Mouse (Mus musculus): ENCODE data around the gene Mllt10.
"Not testable (repeated sequence)": the region's sequence is repeated elsewhere in the genome, so short reads cannot be mapped to it uniquely, and the experiment has no call there.

Mllt10 gene

DNA sequence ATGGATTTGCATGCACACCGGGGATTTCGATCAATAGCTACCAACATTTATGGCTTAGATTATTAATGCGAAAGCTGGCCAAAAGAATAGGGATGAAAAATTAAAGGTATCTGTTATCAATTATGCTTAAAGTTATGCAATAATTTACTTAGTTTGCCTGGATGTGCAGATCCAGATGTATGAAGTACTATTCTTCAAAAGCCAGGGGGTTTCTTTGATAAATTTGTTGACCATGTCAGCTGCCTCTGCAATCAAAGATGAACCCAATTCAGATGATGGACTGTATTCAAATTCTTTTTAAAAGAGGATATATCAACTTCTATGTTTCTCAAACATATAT, 3.2 kb upstream of the Mllt10 start:
- no peak for DNase-seq (ENCODE audit: low spot score)

DNA sequence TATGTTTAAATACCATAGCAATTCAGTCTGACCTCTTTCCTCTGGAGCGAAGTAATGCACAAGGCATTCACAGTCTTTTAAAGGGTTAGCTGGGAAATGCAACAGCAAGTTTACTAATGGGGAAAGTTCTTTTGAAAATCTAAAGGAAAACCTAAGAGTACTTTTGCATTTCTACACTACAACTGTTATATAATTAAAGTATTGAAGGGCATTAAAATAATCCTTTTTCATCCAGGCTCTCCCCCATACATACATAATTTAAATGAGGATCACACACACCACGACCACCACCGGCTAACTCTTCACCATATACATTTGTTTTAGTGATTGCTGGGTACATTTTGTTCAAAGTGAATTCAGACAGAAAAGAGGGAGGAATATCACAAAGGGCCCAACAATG, 2.5 kb upstream of the Mllt10 start:
- DNase-seq (ENCODE audit: low spot score) = no peak

DNA sequence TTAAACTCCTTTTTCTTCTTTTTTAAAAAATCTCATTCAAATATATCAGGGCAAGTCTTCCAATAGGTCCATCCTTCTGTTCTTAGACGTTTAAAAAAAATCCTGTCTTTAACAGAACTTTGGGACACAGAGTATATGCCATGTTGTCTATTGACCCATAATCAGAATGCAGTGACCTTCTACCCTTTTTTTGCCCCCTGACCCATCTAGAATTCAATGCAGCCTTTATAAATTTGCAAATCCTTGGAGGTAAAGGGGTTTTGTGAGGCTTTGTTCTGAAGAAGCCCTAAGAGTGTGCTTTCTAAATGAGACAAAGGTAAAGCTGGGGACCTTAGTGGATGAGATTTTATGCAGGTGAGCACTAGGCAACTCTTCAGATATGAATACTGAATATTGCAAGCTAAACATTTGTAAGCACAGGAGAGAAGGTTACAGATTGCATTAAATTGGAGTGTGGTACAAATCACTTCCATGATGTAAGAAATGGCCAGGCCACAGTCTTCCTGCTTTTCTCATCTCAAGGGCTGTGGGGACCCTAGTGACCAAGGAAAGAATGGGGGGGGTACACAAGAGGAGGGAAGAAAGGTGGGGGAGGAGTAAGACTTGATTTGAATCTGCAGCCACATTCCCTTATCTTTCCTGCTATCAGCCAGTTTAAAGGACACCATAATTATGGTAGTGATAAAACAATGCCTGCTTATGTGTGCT, 1.6 kb upstream of the Mllt10 start:
- peak; percentile 70 for DNase-seq (ENCODE audit: low spot score)

DNA sequence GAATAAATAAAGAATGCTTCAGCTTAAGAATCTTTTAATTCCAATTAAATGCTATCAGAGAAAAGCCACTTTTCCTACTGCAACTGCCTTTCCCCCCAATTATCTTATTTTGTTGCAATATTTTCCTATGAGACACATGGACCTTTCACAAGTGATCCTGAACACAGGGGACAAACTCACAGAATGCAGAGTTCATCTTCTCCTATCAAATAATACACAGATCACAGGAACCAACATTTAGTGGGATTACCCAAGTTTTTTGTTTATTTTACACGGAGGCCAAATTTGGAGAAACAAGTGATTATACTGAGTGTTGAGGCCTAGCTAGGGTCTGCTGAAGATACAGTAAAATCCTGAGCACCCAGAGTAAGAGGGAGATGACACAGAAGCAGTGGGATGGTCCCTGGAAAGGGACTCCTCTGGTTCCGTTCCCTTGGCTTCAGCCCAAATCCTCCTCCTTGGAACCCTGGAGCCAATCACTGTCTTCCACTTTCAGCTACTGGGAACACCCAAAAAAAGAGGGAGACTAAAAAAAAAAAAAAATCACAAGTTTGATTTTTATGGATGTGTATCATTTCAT, 996 bp upstream of the Mllt10 start:
- no peak for DNase-seq (ENCODE audit: low spot score)

DNA sequence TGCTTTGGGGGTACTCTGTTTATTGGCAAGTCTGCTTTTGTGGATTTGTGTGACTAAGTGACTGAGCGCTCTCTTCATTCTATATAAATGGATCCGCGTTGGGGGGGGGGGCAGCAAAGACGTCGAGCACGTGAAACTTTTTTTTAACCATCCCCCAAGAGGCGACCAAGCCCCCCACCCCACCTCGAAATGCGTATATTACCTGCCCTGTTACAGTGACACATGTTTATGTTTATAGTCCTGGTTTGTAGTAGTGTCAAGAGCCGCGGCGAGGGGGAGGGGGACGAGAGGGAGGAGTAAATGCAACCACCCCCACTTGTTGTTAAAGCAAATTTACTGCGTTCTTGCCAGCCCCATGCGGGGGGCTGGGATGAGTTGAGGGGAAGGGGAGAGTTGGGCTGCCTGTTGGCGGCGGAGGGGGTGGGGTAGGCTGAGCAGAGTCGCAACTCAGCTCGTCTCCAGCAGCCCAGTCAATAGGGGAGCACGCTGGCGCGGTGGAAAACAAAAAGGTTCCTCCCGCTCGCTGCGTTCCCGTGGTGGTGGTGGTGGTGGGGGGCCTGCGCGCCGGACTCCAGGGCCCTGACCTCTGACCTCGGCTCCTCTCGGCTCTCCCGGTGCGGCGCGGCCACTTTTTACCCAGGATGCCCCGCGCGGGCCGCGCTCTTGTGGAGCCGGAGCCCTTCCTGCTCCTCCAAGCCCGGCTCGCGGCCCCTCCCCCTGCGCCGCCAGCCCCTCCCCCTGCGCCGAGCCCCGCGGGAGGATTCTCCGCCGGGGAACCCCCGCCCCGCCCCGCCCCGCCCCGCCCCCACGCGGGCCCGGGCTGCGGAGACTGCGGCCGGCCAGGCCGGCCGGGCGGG, 1.1 kb downstream of the Mllt10 start:
- peak; percentile 95 for DNase-seq (ENCODE audit: low spot score)

DNA sequence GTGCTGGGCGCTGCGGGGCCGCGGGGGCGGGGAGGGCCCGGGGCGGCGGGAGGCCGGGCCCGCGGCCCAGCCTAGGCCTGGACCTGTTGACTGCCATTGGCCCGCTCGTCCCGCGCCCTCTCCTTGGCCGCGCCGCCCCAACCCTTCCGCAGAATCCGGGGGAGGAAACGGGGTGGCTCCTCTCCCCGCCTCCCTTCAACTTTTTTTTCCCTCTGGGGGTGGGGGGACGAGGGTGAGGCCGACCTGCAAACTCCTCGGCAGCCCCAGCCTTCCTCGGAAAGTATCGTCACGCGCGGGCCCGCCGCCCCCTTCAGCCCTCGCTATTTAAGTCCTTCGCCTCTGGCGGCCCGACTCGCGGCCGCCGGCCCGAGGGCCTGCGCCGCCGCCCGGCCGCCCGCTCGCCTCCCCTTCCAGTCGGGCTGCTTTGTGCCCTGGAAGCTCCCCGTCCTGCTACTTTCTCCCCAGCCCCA, 1.8 kb downstream of the Mllt10 start:
- DNase-seq (ENCODE audit: low spot score) = peak; percentile 94

DNA sequence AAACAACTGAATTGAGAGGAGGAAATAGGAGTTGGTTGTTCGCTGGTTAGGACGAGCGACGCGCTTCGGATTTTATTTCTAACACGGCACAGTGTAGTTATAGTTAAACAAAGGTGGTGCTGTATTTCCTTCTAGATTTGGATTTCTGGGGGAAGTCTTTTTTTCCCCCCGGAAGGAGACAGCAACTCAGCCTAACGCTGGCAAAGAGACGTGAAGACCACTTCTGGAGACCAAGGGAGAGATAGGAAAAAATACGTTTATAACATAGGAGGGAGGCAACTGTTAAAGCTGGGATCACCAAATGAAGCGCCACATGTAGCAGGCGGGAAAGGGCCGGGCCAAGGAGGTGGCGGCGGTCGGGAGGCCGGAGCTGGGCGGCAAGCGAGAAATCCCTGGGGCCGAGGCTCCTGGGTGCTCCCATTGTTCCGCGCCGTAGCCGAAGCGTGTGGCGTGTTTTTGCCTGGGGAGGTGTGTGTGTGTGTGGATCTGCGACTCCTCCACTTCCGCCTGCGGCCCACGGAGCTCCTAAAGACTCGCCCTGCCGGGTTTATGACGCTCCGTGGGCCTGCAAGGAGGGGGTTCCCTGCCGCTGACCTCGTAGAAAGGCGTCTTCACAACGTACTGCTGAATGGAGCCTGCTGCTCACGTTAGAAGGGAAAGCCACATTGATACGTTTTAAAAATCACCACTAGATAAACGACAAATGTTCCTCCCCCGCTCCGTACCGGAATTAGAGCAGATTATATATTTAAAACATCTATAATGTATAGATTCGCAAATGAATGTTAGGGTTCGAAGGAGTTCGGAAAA, 2.5 kb downstream of the Mllt10 start:
- no peak for DNase-seq (ENCODE audit: low spot score)

DNA sequence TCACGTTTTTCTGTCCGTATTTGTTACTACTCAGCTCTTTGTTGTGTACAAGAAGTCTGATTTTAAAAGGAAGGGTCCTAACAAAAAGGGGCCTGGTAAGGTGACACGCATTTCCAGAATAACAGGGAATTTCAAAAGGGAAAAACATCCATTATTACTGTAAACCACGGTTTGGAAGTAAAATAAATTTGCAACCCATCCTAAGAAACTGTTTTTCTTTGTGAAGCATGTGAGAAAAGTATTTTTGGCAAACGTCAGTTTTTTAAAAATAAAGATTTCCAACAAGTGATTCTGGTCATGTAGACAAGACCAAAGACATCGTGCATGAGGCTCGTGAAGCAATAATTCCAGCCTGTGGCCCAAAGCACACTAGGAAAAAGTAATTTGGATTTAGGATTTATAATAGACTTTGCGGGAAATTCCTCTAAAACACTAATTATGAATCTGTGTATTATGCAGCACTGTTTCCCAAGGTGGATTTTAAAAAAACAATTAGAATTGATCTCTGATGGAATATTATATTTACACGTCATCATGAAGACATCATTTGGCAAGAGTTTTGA, 3.2 kb downstream of the Mllt10 start:
- no peak for DNase-seq (ENCODE audit: low spot score)

DNA sequence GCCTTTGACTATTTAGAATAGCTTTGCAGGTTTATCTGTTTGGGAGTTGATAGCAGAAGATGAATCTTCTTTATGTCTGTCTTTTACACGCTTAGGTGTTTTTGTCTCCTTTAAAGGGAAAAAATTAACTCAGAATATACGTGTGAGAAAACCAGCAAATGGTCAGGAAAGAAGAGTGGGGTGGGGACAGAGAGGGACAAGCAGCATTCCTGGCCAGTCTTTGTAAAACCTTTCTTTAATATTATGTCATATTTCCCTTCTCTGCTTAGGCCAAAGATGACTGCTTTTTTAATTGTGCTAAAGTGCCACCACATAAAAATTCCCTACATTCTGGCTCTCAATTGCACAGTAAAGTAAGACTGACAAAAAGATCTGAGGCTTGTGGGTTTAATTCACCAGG, 4.0 kb downstream of the Mllt10 start:
- no peak for DNase-seq (ENCODE audit: low spot score)

DNA sequence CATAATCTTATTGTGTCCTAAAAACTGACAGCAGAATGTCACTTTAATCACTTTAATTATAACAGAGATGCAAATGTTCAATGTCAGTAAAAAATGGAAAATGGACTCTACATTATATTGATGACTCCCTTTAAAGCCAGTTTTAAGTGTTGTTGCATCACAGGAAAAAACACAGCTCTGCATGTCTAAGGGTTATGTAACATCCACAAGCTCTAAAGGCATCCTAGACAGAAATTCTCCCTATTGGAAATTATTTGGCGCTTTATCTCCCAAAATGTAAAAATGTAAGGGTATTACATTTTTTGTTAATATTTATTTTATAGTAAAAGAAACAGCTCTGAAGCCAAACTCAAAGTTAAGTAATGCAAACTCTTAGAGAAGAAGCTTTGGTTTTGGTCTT, 4.9 kb downstream of the Mllt10 start:
- DNase-seq (ENCODE audit: low spot score) = no peak

DNA sequence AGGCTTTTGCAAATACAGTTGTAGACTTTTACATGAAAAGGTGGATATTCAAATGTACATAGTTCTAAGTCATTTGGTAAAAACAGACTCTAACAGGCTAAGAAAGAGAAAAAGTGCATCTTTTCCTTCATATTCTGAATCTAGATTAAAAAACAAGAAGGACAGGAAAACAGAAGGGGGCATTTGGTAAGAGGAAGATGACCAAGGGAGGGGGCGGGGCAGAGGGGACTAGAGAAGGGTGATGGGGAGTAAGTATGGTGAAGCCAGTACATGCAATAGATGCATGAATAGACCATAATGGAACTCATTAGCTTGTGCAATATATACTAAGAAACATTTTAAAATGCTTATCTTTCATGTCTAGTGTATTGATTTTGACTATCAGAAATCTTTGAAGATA, 5.4 kb downstream of the Mllt10 start:
- no peak for DNase-seq (ENCODE audit: low spot score)

DNA sequence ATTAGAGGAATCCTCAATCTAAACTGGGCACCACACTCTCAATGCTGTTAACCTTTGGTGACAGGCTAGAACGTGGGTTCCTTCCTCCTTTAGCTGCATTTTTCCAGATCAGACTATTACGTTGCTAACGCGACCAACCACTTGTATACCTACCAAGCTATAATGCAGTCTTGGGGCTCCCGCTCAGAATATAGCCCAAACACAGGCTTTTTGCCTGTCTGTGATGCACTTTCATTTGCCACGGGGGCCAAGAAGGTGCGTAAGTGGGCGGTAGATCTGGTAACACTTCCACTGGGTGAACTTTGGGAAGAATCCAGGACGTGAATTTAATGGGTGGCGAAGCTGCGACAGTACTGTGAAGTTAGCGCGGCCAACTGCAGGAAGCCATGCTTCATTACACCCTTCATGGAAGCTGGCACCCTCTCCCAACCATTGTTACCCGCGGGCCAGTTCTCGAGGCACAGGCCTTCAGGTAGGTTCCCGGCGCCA, 8.8 kb downstream of the Mllt10 start:
- DNase-seq (ENCODE audit: low spot score) = peak; percentile 75

DNA sequence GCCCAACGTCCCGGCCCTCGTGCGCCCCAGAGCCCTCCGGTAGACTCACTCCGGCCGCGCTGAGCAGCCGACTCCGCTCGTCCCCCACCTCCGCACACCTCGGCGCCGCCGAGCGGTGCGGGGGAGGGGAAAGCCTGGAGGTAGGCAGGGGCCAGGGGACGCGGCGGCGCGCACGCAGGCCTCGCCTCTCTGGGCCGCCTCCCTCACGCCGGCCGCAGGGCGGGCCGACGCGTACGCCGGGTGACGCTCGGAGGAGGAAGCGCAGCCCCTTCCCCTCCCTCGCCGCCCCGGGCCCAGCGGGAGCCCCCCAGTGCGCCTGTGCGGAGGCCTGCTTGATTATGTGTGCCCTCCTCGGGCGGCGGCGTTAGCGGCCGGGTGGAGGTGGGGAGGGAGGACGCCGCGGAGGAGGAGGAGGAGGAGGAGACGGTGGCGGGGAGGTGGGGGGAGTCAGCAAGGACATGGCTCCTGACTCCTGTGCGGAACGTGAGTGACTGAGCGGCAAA, 9.4 kb downstream of the Mllt10 start:
- peak; percentile 94 for DNase-seq (ENCODE audit: low spot score)

DNA sequence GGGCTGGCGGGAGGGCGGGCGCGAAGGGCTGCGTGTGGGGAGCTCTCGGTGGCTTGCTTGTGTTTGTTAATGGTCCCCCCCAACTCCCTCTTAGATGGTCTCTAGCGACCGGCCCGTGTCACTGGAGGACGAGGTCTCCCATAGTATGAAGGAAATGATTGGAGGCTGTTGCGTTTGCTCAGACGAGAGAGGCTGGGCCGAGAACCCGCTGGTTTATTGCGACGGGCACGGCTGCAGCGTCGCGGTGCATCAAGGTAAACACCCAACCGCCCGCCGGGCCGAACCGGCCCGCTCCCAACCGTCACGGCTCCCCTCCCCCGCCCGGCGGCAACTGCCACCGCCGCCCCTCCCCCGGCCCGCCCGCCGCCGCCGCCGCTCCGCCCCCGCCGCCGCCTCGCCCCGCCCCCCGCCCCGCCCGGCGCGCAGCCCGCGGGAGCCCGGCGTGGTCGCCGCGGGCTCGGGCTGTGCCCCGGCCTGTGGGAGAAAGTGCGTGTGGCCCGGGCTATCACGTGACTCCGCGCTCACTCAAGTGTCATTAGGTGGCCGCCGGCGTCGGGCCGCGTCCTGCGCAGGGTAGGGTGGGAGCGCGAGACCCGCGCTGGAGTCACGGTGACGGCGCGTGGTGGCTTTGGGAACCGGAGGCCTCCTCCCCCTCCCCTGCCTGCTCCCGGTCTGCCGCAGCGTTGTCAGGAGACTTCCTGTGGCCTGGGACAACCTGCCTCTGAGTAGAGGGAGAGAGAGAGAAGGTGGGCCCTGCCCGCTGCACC, 10.1 kb downstream of the Mllt10 start:
- peak; percentile 85 for DNase-seq (ENCODE audit: low spot score)

DNA sequence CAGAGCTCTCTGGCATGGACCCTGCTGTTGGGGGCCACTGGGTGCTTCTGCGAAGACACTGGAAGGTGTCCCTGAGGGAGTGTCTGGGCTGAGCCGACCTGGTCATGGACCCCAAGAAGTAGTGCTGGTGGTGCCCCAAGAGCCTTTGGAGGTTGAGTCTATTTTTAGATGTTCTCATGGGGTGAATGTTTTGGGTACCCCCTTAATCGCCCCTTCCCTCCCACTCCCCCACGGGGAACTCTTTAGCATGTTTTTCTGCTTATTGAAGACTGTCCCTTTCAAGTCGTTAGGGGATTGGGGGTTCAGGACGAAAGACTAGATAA, 10.6 kb downstream of the Mllt10 start:
- DNase-seq (ENCODE audit: low spot score) = no peak

DNA sequence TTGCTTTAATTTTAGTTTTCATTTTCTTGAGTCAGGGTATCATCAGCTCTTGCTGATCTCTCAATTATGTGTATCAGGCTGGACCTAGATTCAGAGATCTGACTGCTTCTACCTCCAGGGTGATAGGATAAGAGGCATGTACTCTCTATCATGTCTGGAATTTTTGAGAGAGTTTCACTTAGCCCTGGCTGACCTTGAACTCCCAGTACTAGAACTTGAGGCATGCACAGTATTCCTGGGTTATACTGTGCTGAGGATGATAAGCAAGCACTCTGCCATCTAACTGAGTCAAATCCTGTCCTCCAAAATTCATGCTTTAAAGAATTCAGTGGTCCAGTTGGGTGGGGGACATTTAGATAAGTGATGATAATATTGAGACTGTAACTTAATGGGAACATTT, 11.4 kb downstream of the Mllt10 start:
- no peak for DNase-seq (ENCODE audit: low spot score)

DNA sequence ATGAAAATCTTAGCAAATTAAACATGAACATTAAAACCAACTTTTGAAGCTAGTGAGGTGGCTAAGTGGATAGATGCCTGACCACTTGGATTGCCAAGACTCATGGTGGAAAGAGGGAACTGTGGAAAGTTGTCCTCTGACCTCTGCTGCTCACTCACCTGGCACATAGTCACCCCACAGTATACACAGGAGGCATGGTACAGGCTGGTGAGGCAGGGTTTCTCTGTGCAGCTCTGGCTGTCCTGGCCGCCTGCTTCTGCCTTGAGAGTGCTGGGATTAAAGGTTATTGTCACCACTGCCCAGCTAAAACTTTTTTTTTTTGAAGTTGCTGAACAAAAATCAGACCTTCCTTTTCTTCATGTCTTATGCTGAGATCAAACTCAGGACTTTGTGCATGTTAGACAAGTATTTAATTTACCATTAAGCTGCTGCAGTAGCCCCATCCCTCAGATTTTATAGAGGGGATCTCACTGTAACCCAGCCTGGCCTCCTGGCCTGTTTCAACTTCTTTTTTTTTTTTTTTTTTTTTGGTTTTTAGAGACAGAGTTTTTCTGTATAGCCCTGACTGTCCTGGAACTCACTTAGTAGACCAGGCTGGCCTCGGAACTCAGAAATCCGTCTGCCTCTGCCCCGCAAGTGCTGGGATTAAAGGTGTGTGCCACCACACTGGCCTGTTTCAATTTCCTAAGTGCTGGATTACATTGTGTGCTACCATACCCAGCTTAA, 13.2 kb downstream of the Mllt10 start:
- DNase-seq (ENCODE audit: low spot score) = no peak

DNA sequence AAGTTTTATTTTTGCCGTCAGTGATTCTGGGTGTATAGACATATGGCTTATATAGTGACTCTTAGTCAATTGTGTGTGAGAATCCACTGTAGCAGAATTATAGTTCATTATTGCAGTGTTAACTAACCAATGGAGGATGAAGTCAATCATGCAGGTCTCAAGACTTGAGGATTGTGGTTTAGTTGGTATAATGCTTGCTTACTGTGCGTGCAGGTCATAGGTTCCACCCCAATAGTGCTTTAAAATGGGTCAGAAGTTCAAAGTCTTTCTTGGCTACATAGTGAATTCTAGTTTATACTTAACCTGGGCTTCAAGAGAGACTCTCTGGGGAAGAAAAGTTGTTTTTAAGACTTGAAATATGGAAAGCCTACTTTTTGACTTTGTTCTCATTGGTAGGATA, 16.9 kb downstream of the Mllt10 start:
- DNase-seq (ENCODE audit: low spot score) = no peak

DNA sequence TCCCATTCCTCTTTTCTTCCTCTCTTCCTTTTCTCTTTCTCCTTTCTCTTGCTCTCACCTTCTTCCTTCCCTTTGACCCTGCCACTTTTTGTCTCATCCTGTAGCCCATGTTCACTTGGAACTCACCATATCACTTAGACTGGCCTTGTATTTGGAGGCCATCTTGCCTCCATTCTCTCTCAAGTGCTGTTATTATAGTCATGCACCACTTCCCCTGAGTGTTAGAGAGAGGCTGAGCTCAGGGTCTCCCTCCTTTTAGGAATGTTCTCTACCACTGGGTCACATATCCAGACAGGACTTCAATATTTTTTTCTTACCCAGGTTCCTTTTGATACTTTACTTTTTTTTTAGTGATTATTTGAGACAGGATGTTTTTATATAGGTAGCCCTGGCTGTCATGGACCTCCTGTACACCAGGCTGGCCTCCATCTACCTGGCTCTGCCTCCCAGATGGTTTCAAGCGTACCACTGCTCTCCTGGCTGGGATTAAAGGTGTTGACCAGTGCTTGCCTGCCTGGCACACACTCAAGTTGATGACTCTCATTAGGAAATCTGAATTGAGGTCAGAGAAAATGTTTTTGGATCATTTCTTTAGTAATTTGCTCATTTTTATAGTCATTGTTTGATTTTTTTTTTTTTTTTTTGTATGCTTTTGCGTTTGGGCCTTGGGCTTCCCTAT, 25.3 kb downstream of the Mllt10 start:
- no peak for DNase-seq (ENCODE audit: low spot score)

DNA sequence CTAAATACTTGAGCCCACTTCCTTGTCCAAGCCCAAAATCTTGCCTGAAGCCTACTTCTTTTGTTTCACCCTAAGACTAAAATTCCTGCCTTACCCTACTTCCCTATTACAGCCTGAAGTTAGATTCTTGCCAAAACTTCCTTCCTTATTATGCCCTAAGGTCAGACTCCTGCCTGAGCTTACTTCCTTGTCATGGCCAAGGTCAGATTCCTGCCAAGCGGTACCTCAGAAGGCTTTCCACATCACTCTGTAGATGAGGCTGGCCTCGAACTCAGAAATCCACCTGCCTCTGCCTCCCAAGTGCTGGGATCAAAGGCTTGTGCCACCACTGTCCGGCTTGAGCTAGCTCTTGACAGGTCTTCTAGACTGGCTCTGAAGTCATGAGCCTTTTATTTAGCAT, 32.7 kb downstream of the Mllt10 start:
- not testable (repeated sequence) for DNase-seq (ENCODE audit: low spot score)
